Mouse (Mus musculus): ENCODE data around the gene Bcas3. TPM values are rescaled to one million over a fixed set of nuclear protein-coding genes. Genes with fewer than 3 reads are reported as not detected.
A peak's percentile ranks its signal among the peaks of the same experiment; 100 is the strongest.

Gene Bcas3
- polyA plus RNA-seq, 1 experiment from 2014 or later: 27.7 TPM

- Histone ChIP-seq H3K36me3 (replicated peaks) (no peaks in the 10 kb centered on the region), H3K27me3 (replicated peaks; ENCODE audit: low read depth, poor library complexity, severe bottlenecking) (peaks cover 30% of the 10 kb centered on the region), H3K27ac (replicated peaks) (no peak overlapping the region; the same call in 1 of the 2 replicates), H3K9me3 (no peaks in the 10 kb centered on the region), H3K4me3 (no peak overlapping the region), H3K4me1 (peaks cover 64% of the 10 kb centered on the region)
- no peak for DNase-seq (ENCODE audit: low spot score)
- 92% methylated on average over 5 of the region's 5 CpGs for WGBS
Measured at GRCm38 (mm10) chr11:85811676-85812075, 458.7 kb downstream of the Bcas3 start.

GRCm38 (mm10) chr11:85812201-85812966 lies 459.4 kb downstream of the Bcas3 start:
- Histone ChIP-seq H3K36me3 (replicated peaks) (no peaks in the 10 kb centered on the region), H3K27me3 (replicated peaks; ENCODE audit: low read depth, poor library complexity, severe bottlenecking) (peaks cover 36% of the 10 kb centered on the region), H3K4me1 (peaks cover 71% of the 10 kb centered on the region), H3K27ac (replicated peaks) (peak overlapping the region; percentile 3; the same call in 1 of the 2 replicates), H3K4me3 (no peak overlapping the region), H3K9me3 (no peaks in the 10 kb centered on the region)
- DNase-seq (ENCODE audit: low spot score): no peak
- 90% methylated on average over 12 of the region's 12 CpGs for WGBS

GRCm38 (mm10) chr11:85814678-85815077 lies 461.7 kb downstream of the Bcas3 start:
- H3K4me3 ChIP-seq: no peak overlapping the region
- 22% methylated on average over 4 of the region's 4 CpGs for WGBS
- peak overlapping the region; percentile 77 for H3K27ac ChIP-seq (replicated peaks)
- peaks cover 58% of the 10 kb centered on the region for H3K27me3 ChIP-seq (replicated peaks; ENCODE audit: low read depth, poor library complexity, severe bottlenecking)
- no peak for DNase-seq (ENCODE audit: low spot score)
- no peaks in the 10 kb centered on the region for H3K9me3 ChIP-seq
- H3K4me1 ChIP-seq: peaks cover 94% of the 10 kb centered on the region
- no peaks in the 10 kb centered on the region for H3K36me3 ChIP-seq (replicated peaks)

GRCm38 (mm10) chr11:85816471-85816870 lies 463.5 kb downstream of the Bcas3 start:
- Histone ChIP-seq H3K4me1 (peaks cover 96% of the 10 kb centered on the region), H3K9me3 (no peaks in the 10 kb centered on the region), H3K4me3 (no peak overlapping the region), H3K27ac (replicated peaks) (peak overlapping the region; percentile 77), H3K27me3 (replicated peaks; ENCODE audit: low read depth, poor library complexity, severe bottlenecking) (peaks cover 76% of the 10 kb centered on the region), H3K36me3 (replicated peaks) (no peaks in the 10 kb centered on the region)
- 27% methylated on average over 5 of the region's 5 CpGs for WGBS
- DNase-seq (ENCODE audit: low spot score): peak; percentile 68

GRCm38 (mm10) chr11:85818401-85818800 lies 465.4 kb downstream of the Bcas3 start:
- peaks cover 92% of the 10 kb centered on the region for H3K4me1 ChIP-seq
- peak overlapping the region; percentile 44; the same call in 1 of the 2 replicates for H3K27ac ChIP-seq (replicated peaks)
- WGBS: 66% methylated on average over 3 of the region's 3 CpGs
- no peaks in the 10 kb centered on the region for H3K9me3 ChIP-seq
- peaks cover 81% of the 10 kb centered on the region for H3K27me3 ChIP-seq (replicated peaks; ENCODE audit: low read depth, poor library complexity, severe bottlenecking)
- no peaks in the 10 kb centered on the region for H3K36me3 ChIP-seq (replicated peaks)
- DNase-seq (ENCODE audit: low spot score): no peak
- H3K4me3 ChIP-seq: no peak overlapping the region

- Histone ChIP-seq H3K27ac (replicated peaks) (peak overlapping the region; percentile 16; the same call in 1 of the 2 replicates), H3K9me3 (no peaks in the 10 kb centered on the region), H3K27me3 (replicated peaks; ENCODE audit: low read depth, poor library complexity, severe bottlenecking) (peaks cover 96% of the 10 kb centered on the region), H3K4me3 (no peak overlapping the region), H3K36me3 (replicated peaks) (no peaks in the 10 kb centered on the region), H3K4me1 (peaks cover 92% of the 10 kb centered on the region)
- DNase-seq (ENCODE audit: low spot score): no peak
- WGBS: 73% methylated on average over 3 of the region's 3 CpGs
Measured at GRCm38 (mm10) chr11:85820959-85821358, 468.0 kb downstream of the Bcas3 start.

GRCm38 (mm10) chr11:85821659-85822058 lies 468.7 kb downstream of the Bcas3 start:
- H3K4me1 ChIP-seq: peaks cover 92% of the 10 kb centered on the region
- H3K27ac ChIP-seq (replicated peaks): 0 out of 2 replicates have a peak overlapping the region, but pooled peaks have one; percentile 16

GRCm38 (mm10) chr11:85823181-85823580 lies 470.2 kb downstream of the Bcas3 start:
- peak; percentile 92 for DNase-seq (ENCODE audit: low spot score)
- no peak overlapping the region for H3K4me3 ChIP-seq
- peaks cover 92% of the 10 kb centered on the region for H3K4me1 ChIP-seq
- H3K9me3 ChIP-seq: no peaks in the 10 kb centered on the region
- 11% methylated on average over 6 of the region's 6 CpGs for WGBS
- peaks cover 98% of the 10 kb centered on the region for H3K27me3 ChIP-seq (replicated peaks; ENCODE audit: low read depth, poor library complexity, severe bottlenecking)
- H3K36me3 ChIP-seq (replicated peaks): no peaks in the 10 kb centered on the region
- H3K27ac ChIP-seq (replicated peaks): peak overlapping the region; percentile 48

More at GRCm38 (mm10) chr11:85821659-85822058, 468.7 kb downstream of the Bcas3 start:
- no peak for DNase-seq (ENCODE audit: low spot score)
- H3K36me3 ChIP-seq (replicated peaks): no peaks in the 10 kb centered on the region
- WGBS: 75% methylated on average over 9 of the region's 9 CpGs
- no peaks in the 10 kb centered on the region for H3K9me3 ChIP-seq
- H3K27me3 ChIP-seq (replicated peaks; ENCODE audit: low read depth, poor library complexity, severe bottlenecking): peaks cover 97% of the 10 kb centered on the region
- no peak overlapping the region for H3K4me3 ChIP-seq

GRCm38 (mm10) chr11:85823794-85824193 lies 470.8 kb downstream of the Bcas3 start:
- WGBS: 50% methylated on average over 4 of the region's 4 CpGs
- Histone ChIP-seq H3K27me3 (replicated peaks; ENCODE audit: low read depth, poor library complexity, severe bottlenecking) (peaks cover 99% of the 10 kb centered on the region), H3K36me3 (replicated peaks) (no peaks in the 10 kb centered on the region), H3K9me3 (no peaks in the 10 kb centered on the region), H3K27ac (replicated peaks) (peak overlapping the region; percentile 48), H3K4me3 (no peak overlapping the region), H3K4me1 (peaks cover 92% of the 10 kb centered on the region)
- no peak for DNase-seq (ENCODE audit: low spot score)

- Histone ChIP-seq H3K4me3 (no peak overlapping the region), H3K27ac (replicated peaks) (peak overlapping the region; percentile 93), H3K4me1 (peaks cover 92% of the 10 kb centered on the region), H3K27me3 (replicated peaks; ENCODE audit: low read depth, poor library complexity, severe bottlenecking) (peaks cover 99% of the 10 kb centered on the region), H3K9me3 (no peaks in the 10 kb centered on the region), H3K36me3 (replicated peaks) (no peaks in the 10 kb centered on the region)
- no peak for DNase-seq (ENCODE audit: low spot score)
- WGBS: 78% methylated on average over 10 of the region's 10 CpGs
Measured at GRCm38 (mm10) chr11:85825031-85825430, 472.1 kb downstream of the Bcas3 start.

- Histone ChIP-seq H3K27ac (replicated peaks) (peak overlapping the region; percentile 93), H3K4me1 (peaks cover 92% of the 10 kb centered on the region), H3K9me3 (no peaks in the 10 kb centered on the region), H3K4me3 (no peak overlapping the region), H3K36me3 (replicated peaks) (no peaks in the 10 kb centered on the region), H3K27me3 (replicated peaks; ENCODE audit: low read depth, poor library complexity, severe bottlenecking) (peaks cover 99% of the 10 kb centered on the region)
- WGBS: 61% methylated on average over 7 of the region's 7 CpGs
- no peak for DNase-seq (ENCODE audit: low spot score)
Measured at GRCm38 (mm10) chr11:85825823-85826222, 472.9 kb downstream of the Bcas3 start.

- H3K27me3 ChIP-seq (replicated peaks; ENCODE audit: low read depth, poor library complexity, severe bottlenecking): peaks cover 99% of the 10 kb centered on the region
- no peaks in the 10 kb centered on the region for H3K36me3 ChIP-seq (replicated peaks)
- WGBS: 6% methylated on average over 9 of the region's 9 CpGs
- H3K27ac ChIP-seq (replicated peaks): peak overlapping the region; percentile 93
- no peaks in the 10 kb centered on the region for H3K9me3 ChIP-seq
- H3K4me3 ChIP-seq: peak overlapping the region; percentile 70; the same call in 1 of the 2 replicates
- DNase-seq (ENCODE audit: low spot score): peak; percentile 51
- peaks cover 97% of the 10 kb centered on the region for H3K4me1 ChIP-seq
Measured at GRCm38 (mm10) chr11:85827342-85827741, 474.4 kb downstream of the Bcas3 start.
